Mouse (Mus musculus): ENCODE data around the gene Oxsr1. TPM values are rescaled to one million over a fixed set of nuclear protein-coding genes. Genes with fewer than 3 reads are reported as not detected.
"Not testable (repeated sequence)": the region's sequence is repeated elsewhere in the genome, so short reads cannot be mapped to it uniquely, and the experiment has no call there.

Gene Oxsr1
- polyA plus RNA-seq (2015; fragmentation: Nextera tagmentation; extraction: Ambion mirVana): 13.3 and 13.5 TPM in 2 replicates

GRCm38 (mm10) chr9:119322289-119323259, at the start of gene Oxsr1:
Gene Oxsr1 (minus strand): TSS chr9:119322427.
- no peaks in the 10 kb centered on the region; the same call in 1 of the 2 replicates for H3K9me3 ChIP-seq
- under 1% methylated on average over 73 of the region's 76 CpGs for WGBS
- peak; percentile 98 for ATAC-seq (ENCODE audit: insufficient read depth, low FRiP score, low read depth)
- no peaks in the 10 kb centered on the region for H3K36me3 ChIP-seq
- no peaks in the 10 kb centered on the region for H3K27me3 ChIP-seq (replicated peaks)
- peak within 1 kb of the TSS; percentile 91 for H3K27ac ChIP-seq
- peaks cover 3% of the 10 kb centered on the region; the same call in 1 of the 2 replicates for H3K4me1 ChIP-seq
- peak within 1 kb of the TSS; percentile 76 for H3K4me3 ChIP-seq (replicated peaks)
- peak within 1 kb of the TSS; percentile 97 for H3K4me2 ChIP-seq
- peak within 1 kb of the TSS; percentile 76 for H3K9ac ChIP-seq

GRCm38 (mm10) chr9:119371251-119371650, 49.0 kb upstream of the Oxsr1 start:
- ATAC-seq (ENCODE audit: insufficient read depth, low FRiP score, low read depth): no peak
- no peak overlapping the region for H3K27ac ChIP-seq
- no peaks in the 10 kb centered on the region for H3K27me3 ChIP-seq (replicated peaks)
- H3K9me3 ChIP-seq: no peaks in the 10 kb centered on the region
- 0 out of 2 replicates have a peak, but pooled peaks cover 5% of the 10 kb centered on the region for H3K36me3 ChIP-seq
- H3K4me3 ChIP-seq (replicated peaks): no peak overlapping the region
- WGBS: 54% methylated on average over 4 of the region's 4 CpGs
- no peak overlapping the region for H3K4me2 ChIP-seq
- no peaks in the 10 kb centered on the region for H3K4me1 ChIP-seq
- H3K9ac ChIP-seq: no peak overlapping the region

- not testable (repeated sequence) for H3K36me3 ChIP-seq; H3K9ac ChIP-seq; H3K4me2 ChIP-seq; H3K4me1 ChIP-seq; H3K27ac ChIP-seq; ATAC-seq (ENCODE audit: insufficient read depth, low FRiP score, low read depth); H3K4me3 ChIP-seq (replicated peaks); H3K27me3 ChIP-seq (replicated peaks); H3K9me3 ChIP-seq
- 85% methylated on average over 4 of the region's 4 CpGs for WGBS
Observed at GRCm38 (mm10) chr9:119370770-119371169, 48.5 kb upstream of the Oxsr1 start.

GRCm38 (mm10) chr9:119368367-119368766, 46.1 kb upstream of the Oxsr1 start:
- Histone ChIP-seq H3K9ac (no peak overlapping the region), H3K9me3 (no peaks in the 10 kb centered on the region), H3K27ac (no peak overlapping the region), H3K4me2 (no peak overlapping the region), H3K4me1 (no peaks in the 10 kb centered on the region), H3K27me3 (replicated peaks) (no peaks in the 10 kb centered on the region), H3K4me3 (replicated peaks) (no peak overlapping the region), H3K36me3 (0 out of 2 replicates have a peak, but pooled peaks cover 5% of the 10 kb centered on the region)
- no peak for ATAC-seq (ENCODE audit: insufficient read depth, low FRiP score, low read depth)
- 87% methylated on average over 3 of the region's 3 CpGs for WGBS

GRCm38 (mm10) chr9:119365284-119365683, 43.1 kb upstream of the Oxsr1 start, which contains the start of gene Slc22a14:
Gene Slc22a14 (minus strand): TSS chr9:119365553.
- Histone ChIP-seq H3K36me3 (0 out of 2 replicates have a peak, but pooled peaks cover 5% of the 10 kb centered on the region), H3K27ac (no peak within 1 kb of the TSS), H3K9me3 (no peaks in the 10 kb centered on the region), H3K27me3 (replicated peaks) (no peaks in the 10 kb centered on the region), H3K4me2 (no peak within 1 kb of the TSS), H3K4me3 (replicated peaks) (no peak within 1 kb of the TSS), H3K9ac (no peak within 1 kb of the TSS), H3K4me1 (no peaks in the 10 kb centered on the region)
- 65% methylated on average over 7 of the region's 7 CpGs for WGBS
- no peak for ATAC-seq (ENCODE audit: insufficient read depth, low FRiP score, low read depth)

GRCm38 (mm10) chr9:119363229-119363628, 41.0 kb upstream of the Oxsr1 start:
- ATAC-seq (ENCODE audit: insufficient read depth, low FRiP score, low read depth): 0 out of 2 replicates have a peak, but pooled peaks have one; percentile 10
- Histone ChIP-seq H3K36me3 (0 out of 2 replicates have a peak, but pooled peaks cover 3% of the 10 kb centered on the region), H3K27me3 (replicated peaks) (no peaks in the 10 kb centered on the region), H3K4me3 (replicated peaks) (no peak overlapping the region), H3K4me1 (no peaks in the 10 kb centered on the region), H3K4me2 (no peak overlapping the region), H3K9ac (no peak overlapping the region), H3K27ac (no peak overlapping the region), H3K9me3 (no peaks in the 10 kb centered on the region)
- 77% methylated on average over 12 of the region's 12 CpGs for WGBS

GRCm38 (mm10) chr9:119361416-119361815, 39.2 kb upstream of the Oxsr1 start:
- Histone ChIP-seq H3K4me2 (no peak overlapping the region), H3K27ac (no peak overlapping the region), H3K9me3 (no peaks in the 10 kb centered on the region), H3K27me3 (replicated peaks) (no peaks in the 10 kb centered on the region), H3K36me3 (no peaks in the 10 kb centered on the region), H3K9ac (no peak overlapping the region), H3K4me3 (replicated peaks) (no peak overlapping the region), H3K4me1 (peaks cover 3% of the 10 kb centered on the region; the same call in 1 of the 2 replicates)
- ATAC-seq (ENCODE audit: insufficient read depth, low FRiP score, low read depth): no peak
- 87% methylated on average over 5 of the region's 5 CpGs for WGBS

GRCm38 (mm10) chr9:119358058-119358429, 35.8 kb upstream of the Oxsr1 start:
- no peak overlapping the region; the same call in 1 of the 2 replicates for H3K9ac ChIP-seq
- H3K27ac ChIP-seq: no peak overlapping the region
- peak overlapping the region; percentile 87 for H3K4me2 ChIP-seq
- H3K4me1 ChIP-seq: peaks cover 3% of the 10 kb centered on the region; the same call in 1 of the 2 replicates
- peak overlapping the region; percentile 81 for H3K4me3 ChIP-seq (replicated peaks)
- H3K27me3 ChIP-seq (replicated peaks): no peaks in the 10 kb centered on the region
- no peak for ATAC-seq (ENCODE audit: insufficient read depth, low FRiP score, low read depth)
- no peaks in the 10 kb centered on the region for H3K9me3 ChIP-seq
- 44% methylated on average over 9 of the region's 9 CpGs for WGBS
- no peaks in the 10 kb centered on the region for H3K36me3 ChIP-seq

- H3K4me1 ChIP-seq: peaks cover 3% of the 10 kb centered on the region; the same call in 1 of the 2 replicates
- no peaks in the 10 kb centered on the region for H3K36me3 ChIP-seq
- no peak within 1 kb of the TSS for H3K27ac ChIP-seq
- no peaks in the 10 kb centered on the region for H3K27me3 ChIP-seq (replicated peaks)
- WGBS: 2% methylated on average over 63 of the region's 65 CpGs
- peak; percentile 86 for ATAC-seq (ENCODE audit: insufficient read depth, low FRiP score, low read depth)
- peak within 1 kb of the TSS; percentile 81 for H3K4me3 ChIP-seq (replicated peaks)
- H3K9me3 ChIP-seq: no peaks in the 10 kb centered on the region
- H3K4me2 ChIP-seq: peak within 1 kb of the TSS; percentile 87
- H3K9ac ChIP-seq: peak within 1 kb of the TSS; percentile 44
Observed at GRCm38 (mm10) chr9:119357331-119358057, 35.3 kb upstream of the Oxsr1 start, which contains the start of gene Xylb. Gene Xylb (plus strand): TSS chr9:119357381.

- WGBS: 62% methylated on average over 6 of the region's 6 CpGs
- H3K9me3 ChIP-seq: no peaks in the 10 kb centered on the region
- no peak overlapping the region for H3K27ac ChIP-seq
- H3K27me3 ChIP-seq (replicated peaks): no peaks in the 10 kb centered on the region
- ATAC-seq (ENCODE audit: insufficient read depth, low FRiP score, low read depth): no peak
- no peak overlapping the region for H3K9ac ChIP-seq
- H3K4me3 ChIP-seq (replicated peaks): no peak overlapping the region
- H3K36me3 ChIP-seq: peaks cover 5% of the 10 kb centered on the region; the same call in 1 of the 2 replicates
- H3K4me1 ChIP-seq: peaks cover 3% of the 10 kb centered on the region; the same call in 1 of the 2 replicates
- H3K4me2 ChIP-seq: no peak overlapping the region
Observed at GRCm38 (mm10) chr9:119355943-119356342, 33.7 kb upstream of the Oxsr1 start.

GRCm38 (mm10) chr9:119353926-119354325, 31.7 kb upstream of the Oxsr1 start:
- no peaks in the 10 kb centered on the region for H3K27me3 ChIP-seq (replicated peaks)
- ATAC-seq (ENCODE audit: insufficient read depth, low FRiP score, low read depth): no peak
- no peak overlapping the region for H3K27ac ChIP-seq
- no peaks in the 10 kb centered on the region for H3K9me3 ChIP-seq
- H3K9ac ChIP-seq: no peak overlapping the region
- WGBS: 62% methylated on average over 6 of the region's 6 CpGs
- peaks cover 12% of the 10 kb centered on the region for H3K36me3 ChIP-seq
- peaks cover 3% of the 10 kb centered on the region; the same call in 1 of the 2 replicates for H3K4me1 ChIP-seq
- H3K4me3 ChIP-seq (replicated peaks): no peak overlapping the region
- no peak overlapping the region for H3K4me2 ChIP-seq
